Mouse (Mus musculus): ENCODE results near the gene Hnrnpll. TPM values are rescaled to one million over a fixed set of nuclear protein-coding genes. Genes with fewer than 3 reads are reported as not detected.
A peak's percentile ranks its signal among the peaks of the same experiment; 100 is the strongest.
"Not testable (repeated sequence)": the region's sequence is repeated elsewhere in the genome, so short reads cannot be mapped to it uniquely, and the experiment has no call there.

Gene Hnrnpll
- total and polyA plus RNA-seq, 2 experiments from 2014 or later: 40.0 to 41.8 TPM

GRCm38 (mm10) chr17:80060151-80060550, 2.0 kb downstream of the Hnrnpll start:
- H3K27me3 ChIP-seq (ENCODE audit: insufficient read depth, low read length): no peaks in the 10 kb centered on the region
- H3K9ac ChIP-seq (replicated peaks; ENCODE audit: low read length): peak overlapping the region; percentile 98
- H3K4me1 ChIP-seq (ENCODE audit: insufficient read depth, low read length): peaks cover 9% of the 10 kb centered on the region
- H3K4me2 ChIP-seq (ENCODE audit: low read depth, low read length): peak overlapping the region; percentile 87
- DNase-seq (ENCODE audit: low spot score) (no peak), ATAC-seq (no peak)
- H3K27ac ChIP-seq: no peak overlapping the region
- no peak for TF ChIP-seq CTCF (IDR thresholded peaks at IDR 0.05; ENCODE audit: low read depth)
- no peaks in the 10 kb centered on the region for H3K9me3 ChIP-seq (ENCODE audit: low read length)
- peak overlapping the region; percentile 98 for H3K4me3 ChIP-seq (ENCODE audit: low read length)
- 11% methylated on average over 5 of the region's 5 CpGs for WGBS
- H3K36me3 ChIP-seq (ENCODE audit: insufficient read depth, low read length): no peaks in the 10 kb centered on the region

GRCm38 (mm10) chr17:80059731-80060130, 2.4 kb downstream of the Hnrnpll start:
- Histone ChIP-seq H3K4me3 (ENCODE audit: low read length) (peak overlapping the region; percentile 98), H3K4me1 (ENCODE audit: insufficient read depth, low read length) (peaks cover 9% of the 10 kb centered on the region), H3K4me2 (ENCODE audit: low read depth, low read length) (peak overlapping the region; percentile 87), H3K9me3 (ENCODE audit: low read length) (no peaks in the 10 kb centered on the region), H3K27me3 (ENCODE audit: insufficient read depth, low read length) (no peaks in the 10 kb centered on the region), H3K27ac (no peak overlapping the region), H3K9ac (replicated peaks; ENCODE audit: low read length) (0 out of 2 replicates have a peak overlapping the region, but pooled peaks have one; percentile 98), H3K36me3 (ENCODE audit: insufficient read depth, low read length) (no peaks in the 10 kb centered on the region)
- TF ChIP-seq CTCF (IDR thresholded peaks at IDR 0.05; ENCODE audit: low read depth): no peak
- ATAC-seq (no peak), DNase-seq (ENCODE audit: low spot score) (peak; percentile 9)
- 4% methylated on average over 1 of the region's 1 CpGs for WGBS

- no peak overlapping the region for H3K4me2 ChIP-seq (ENCODE audit: low read depth, low read length)
Measured at GRCm38 (mm10) chr17:80058501-80058900, 3.6 kb downstream of the Hnrnpll start.

GRCm38 (mm10) chr17:80053931-80054734, 8.0 kb downstream of the Hnrnpll start:
- Histone ChIP-seq H3K4me3 (ENCODE audit: low read length) (no peak overlapping the region), H3K9ac (replicated peaks; ENCODE audit: low read length) (no peak overlapping the region), H3K36me3 (ENCODE audit: insufficient read depth, low read length) (peaks cover 21% of the 10 kb centered on the region; the same call in 1 of the 2 replicates), H3K4me1 (ENCODE audit: insufficient read depth, low read length) (peaks cover 2% of the 10 kb centered on the region), H3K9me3 (ENCODE audit: low read length) (no peaks in the 10 kb centered on the region), H3K4me2 (ENCODE audit: low read depth, low read length) (no peak overlapping the region), H3K27me3 (ENCODE audit: insufficient read depth, low read length) (no peaks in the 10 kb centered on the region), H3K27ac (no peak overlapping the region)
- 62% methylated on average over 27 of the region's 27 CpGs for WGBS
- ATAC-seq (no peak), DNase-seq (ENCODE audit: low spot score) (peak; percentile 4)
- no peak for TF ChIP-seq CTCF (IDR thresholded peaks at IDR 0.05; ENCODE audit: low read depth)

More at GRCm38 (mm10) chr17:80058501-80058900, 3.6 kb downstream of the Hnrnpll start:
- no peak overlapping the region for H3K9ac ChIP-seq (replicated peaks; ENCODE audit: low read length)
- DNase-seq (ENCODE audit: low spot score) (no peak), ATAC-seq (no peak)
- 52% methylated on average over 1 of the region's 1 CpGs for WGBS
- no peak overlapping the region for H3K27ac ChIP-seq
- no peaks in the 10 kb centered on the region for H3K27me3 ChIP-seq (ENCODE audit: insufficient read depth, low read length)
- H3K36me3 ChIP-seq (ENCODE audit: insufficient read depth, low read length): no peaks in the 10 kb centered on the region
- no peaks in the 10 kb centered on the region for H3K9me3 ChIP-seq (ENCODE audit: low read length)
- TF ChIP-seq CTCF (IDR thresholded peaks at IDR 0.05; ENCODE audit: low read depth): no peak
- peaks cover 9% of the 10 kb centered on the region for H3K4me1 ChIP-seq (ENCODE audit: insufficient read depth, low read length)
- no peak overlapping the region for H3K4me3 ChIP-seq (ENCODE audit: low read length)

- TF ChIP-seq CTCF (IDR thresholded peaks at IDR 0.05; ENCODE audit: low read depth): no peak
- 91% methylated on average over 1 of the region's 1 CpGs for WGBS
- no peak overlapping the region for H3K9ac ChIP-seq (replicated peaks; ENCODE audit: low read length)
- H3K4me3 ChIP-seq (ENCODE audit: low read length): no peak overlapping the region
- no peaks in the 10 kb centered on the region for H3K9me3 ChIP-seq (ENCODE audit: low read length)
- no peaks in the 10 kb centered on the region for H3K4me1 ChIP-seq (ENCODE audit: insufficient read depth, low read length)
- H3K36me3 ChIP-seq (ENCODE audit: insufficient read depth, low read length): peaks cover 29% of the 10 kb centered on the region
- H3K4me2 ChIP-seq (ENCODE audit: low read depth, low read length): no peak overlapping the region
- DNase-seq (ENCODE audit: low spot score) (no peak), ATAC-seq (no peak)
- H3K27me3 ChIP-seq (ENCODE audit: insufficient read depth, low read length): no peaks in the 10 kb centered on the region
- no peak overlapping the region for H3K27ac ChIP-seq
Measured at GRCm38 (mm10) chr17:80051682-80052081, 10.5 kb downstream of the Hnrnpll start.

GRCm38 (mm10) chr17:80049300-80049699, 12.8 kb downstream of the Hnrnpll start:
- H3K9ac ChIP-seq (replicated peaks; ENCODE audit: low read length); H3K4me3 ChIP-seq (ENCODE audit: low read length); H3K27ac ChIP-seq; H3K4me2 ChIP-seq (ENCODE audit: low read depth, low read length); H3K27me3 ChIP-seq (ENCODE audit: insufficient read depth, low read length); ATAC-seq; DNase-seq (ENCODE audit: low spot score); H3K4me1 ChIP-seq (ENCODE audit: insufficient read depth, low read length); H3K9me3 ChIP-seq (ENCODE audit: low read length): not testable (repeated sequence)
- peaks cover 29% of the 10 kb centered on the region for H3K36me3 ChIP-seq (ENCODE audit: insufficient read depth, low read length)
- TF ChIP-seq CTCF (IDR thresholded peaks at IDR 0.05; ENCODE audit: low read depth): peak; percentile 13; the same call in 1 of the 2 replicates

GRCm38 (mm10) chr17:80048230-80048629, 13.9 kb downstream of the Hnrnpll start:
- Histone ChIP-seq H3K27me3 (ENCODE audit: insufficient read depth, low read length) (no peaks in the 10 kb centered on the region), H3K4me2 (ENCODE audit: low read depth, low read length) (no peak overlapping the region), H3K4me3 (ENCODE audit: low read length) (no peak overlapping the region), H3K9me3 (ENCODE audit: low read length) (no peaks in the 10 kb centered on the region), H3K4me1 (ENCODE audit: insufficient read depth, low read length) (no peaks in the 10 kb centered on the region), H3K9ac (replicated peaks; ENCODE audit: low read length) (no peak overlapping the region), H3K36me3 (ENCODE audit: insufficient read depth, low read length) (peaks cover 29% of the 10 kb centered on the region), H3K27ac (no peak overlapping the region)
- TF ChIP-seq CTCF (IDR thresholded peaks at IDR 0.05; ENCODE audit: low read depth): peak; percentile 69
- ATAC-seq (no peak), DNase-seq (ENCODE audit: low spot score) (peak; percentile 87)
- 59% methylated on average over 7 of the region's 7 CpGs for WGBS

Data from hindbrain, postnatal 0 days (tissue).